Mouse (Mus musculus) forebrain, embryonic 15.5 days (tissue): ENCODE results near the gene Cd274. TPM values are rescaled to one million over a fixed set of nuclear protein-coding genes. Genes with fewer than 3 reads are reported as not detected.

Experiments
- ATAC-seq: fragments of 200-750 bp; cut with Nextera tagmentation; replicated peaks from 2 replicates; pipeline ENCODE4 v1.8.0; 2017; ENCODE audit warnings: mild to moderate bottlenecking, moderate TSS enrichment, moderate library complexity
- H3K27ac ChIP-seq: fragments of 300-500 bp; sonication (generic); replicated peaks from 2 replicates; pipeline ENCODE4 v1.5.1; 2015; ENCODE audit warnings: mild to moderate bottlenecking, inconsistent platforms
- H3K27me3 ChIP-seq: fragments of 300-500 bp; sonication (generic); 2 replicates; pipeline ENCODE4 v1.6.1; 2015; ENCODE audit warnings: inconsistent platforms
- H3K36me3 ChIP-seq: fragments of 300-500 bp; sonication (generic); 2 replicates; pipeline ENCODE4 v1.6.1; 2015; ENCODE audit warnings: mild to moderate bottlenecking, inconsistent platforms
- H3K4me1 ChIP-seq: fragments of 300-500 bp; sonication (generic); 2 replicates; pipeline ENCODE4 v1.6.1; 2015; ENCODE audit warnings: inconsistent platforms
- H3K4me2 ChIP-seq: fragments of 300-500 bp; sonication (generic); replicated peaks from 2 replicates; pipeline ENCODE4 v1.6.1; 2015; ENCODE audit warnings: mild to moderate bottlenecking, inconsistent platforms
- H3K4me3 ChIP-seq: fragments of 300-500 bp; sonication (generic); 2 replicates; pipeline ENCODE4 v1.5.1; 2015; ENCODE audit warnings: mild to moderate bottlenecking, inconsistent platforms
- H3K9ac ChIP-seq: fragments of 300-500 bp; sonication (generic); replicated peaks from 2 replicates; pipeline ENCODE4 v1.6.1; 2015; ENCODE audit warnings: mild to moderate bottlenecking, inconsistent platforms
- H3K9me3 ChIP-seq: fragments of 300-500 bp; sonication (generic); 2 replicates; pipeline ENCODE4 v1.6.1; 2016; ENCODE audit warnings: inconsistent platforms
- WGBS: fragments of 180-500 bp; shearing (Covaris S2); methylation state at CpG from one replicate; pipeline ENCODE4 v1.1.7; 2015; ENCODE audit warnings: mixed read lengths; 5-methylcytosine and 5-hydroxymethylcytosine counted together
- polyA plus RNA-seq: library from polyadenylated mRNA; unstranded; fragments of >200 nt; fragmentation: Nextera tagmentation; extraction: Ambion mirVana; gene quantifications from 2 replicates; pipeline ENCODE4 v1.2.1, GENCODE M21; 2015

The Cd274 gene
- polyA plus RNA-seq = 0.66 and 0.78 TPM in 2 replicates

- 4% methylated on average over 26 of the region's 26 CpGs for WGBS
- Histone ChIP-seq H3K36me3 (no peaks in the 10 kb centered on the region), H3K4me3 (peak within 1 kb of the TSS; percentile 46), H3K27ac (no peak within 1 kb of the TSS), H3K9me3 (no peaks in the 10 kb centered on the region), H3K9ac (peak within 1 kb of the TSS; percentile 44), H3K4me1 (peaks cover 19% of the 10 kb centered on the region), H3K27me3 (no peaks in the 10 kb centered on the region), H3K4me2 (peak within 1 kb of the TSS; percentile 79)
- ATAC-seq = 0 out of 2 replicates have a peak, but pooled peaks have one; percentile 30
These were observed at the start of gene Cd274, which contains the start of gene Plgrkt for GRCm38 (mm10) chr19:29366969-29367622. TSS of gene Cd274 (plus strand) at chr19:29367455. TSS of gene Plgrkt (minus strand) at chr19:29367390.

DNA sequence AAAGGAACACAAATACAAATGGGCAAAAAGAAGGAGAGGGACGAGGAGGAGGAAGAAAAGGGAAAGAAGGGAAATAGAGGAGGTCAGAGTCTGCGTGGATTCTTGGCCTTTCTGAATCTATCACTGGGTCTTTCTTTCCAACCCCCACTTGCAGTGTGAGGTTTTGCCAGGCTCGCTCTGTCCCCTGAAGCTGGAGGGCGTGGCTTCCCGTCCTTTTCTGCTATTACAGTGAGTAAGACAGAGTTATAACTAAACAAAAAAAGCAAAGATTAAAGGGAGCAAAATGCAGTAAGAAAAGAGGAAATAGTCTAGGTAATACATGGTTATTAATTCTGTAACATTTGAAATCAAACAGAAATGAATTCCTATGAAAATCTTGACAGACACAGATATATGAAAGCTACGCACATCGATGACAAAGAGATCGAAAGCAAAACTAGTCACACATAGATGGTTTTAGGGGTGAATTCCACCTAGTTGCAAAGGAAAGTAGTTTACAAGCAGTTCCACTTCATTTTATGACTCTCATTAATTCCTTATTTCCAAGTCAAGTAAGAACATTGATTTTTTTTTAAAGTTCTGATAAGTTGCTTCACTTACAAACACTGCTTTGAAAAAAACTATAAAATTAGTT, 43.7 kb upstream of the Cd274 start:
- no peaks in the 10 kb centered on the region for H3K27me3 ChIP-seq
- WGBS = 77% methylated on average over 8 of the region's 8 CpGs
- H3K4me2 ChIP-seq = no peak overlapping the region
- 0 out of 2 replicates have a peak, but pooled peaks cover 4% of the 10 kb centered on the region for H3K4me1 ChIP-seq
- no peak overlapping the region for H3K9ac ChIP-seq
- H3K27ac ChIP-seq = no peak overlapping the region
- no peak for ATAC-seq
- H3K36me3 ChIP-seq = no peaks in the 10 kb centered on the region
- no peak overlapping the region for H3K4me3 ChIP-seq
- H3K9me3 ChIP-seq = no peaks in the 10 kb centered on the region

DNA sequence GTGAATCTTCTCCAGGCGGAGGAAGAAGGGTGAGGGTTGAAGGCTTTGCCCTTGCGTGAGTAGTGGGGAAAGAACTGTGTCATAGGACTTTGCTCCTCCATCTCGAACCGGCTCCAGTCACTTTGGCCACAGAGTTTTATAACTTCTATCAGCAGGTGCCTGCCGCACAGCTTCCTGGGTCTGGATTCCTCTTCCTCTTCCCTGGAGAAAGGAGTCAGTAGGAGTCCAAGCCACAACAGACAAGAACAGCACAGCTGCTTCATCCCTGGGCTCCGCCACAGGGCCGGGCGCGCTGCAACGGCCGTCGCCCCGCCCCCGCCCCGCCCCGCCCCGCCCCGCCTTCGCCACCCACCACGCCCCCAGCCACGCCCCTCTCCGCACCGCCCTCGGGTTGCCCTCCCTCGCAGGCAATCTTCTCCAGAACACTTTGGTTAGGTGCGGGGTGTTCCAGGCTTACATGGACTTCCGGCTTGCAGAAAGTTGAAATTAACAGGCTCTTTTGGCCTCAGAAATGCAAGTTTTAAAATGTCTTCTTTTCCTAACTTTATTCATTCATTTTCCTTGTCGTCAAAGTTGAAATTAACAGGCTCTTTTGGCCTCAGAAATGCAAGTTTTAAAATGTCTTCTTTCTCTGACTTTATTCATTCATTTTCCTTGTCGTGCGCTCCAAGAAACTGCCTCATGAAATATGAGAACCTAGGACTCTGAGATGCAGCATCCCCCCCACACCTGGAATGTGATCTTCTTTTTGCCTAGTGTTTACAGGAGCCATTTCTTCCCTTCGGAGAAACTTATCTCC, 42.0 kb upstream of the Cd274 start, which contains the start of gene Insl6:
Insl6 (minus strand) TSS at position 304 of the 799 bp plus-strand sequence.
- Histone ChIP-seq H3K4me3 (peak within 1 kb of the TSS; percentile 25), H3K9me3 (no peaks in the 10 kb centered on the region), H3K9ac (no peak within 1 kb of the TSS), H3K4me1 (0 out of 2 replicates have a peak, but pooled peaks cover 4% of the 10 kb centered on the region), H3K27ac (no peak within 1 kb of the TSS), H3K36me3 (no peaks in the 10 kb centered on the region), H3K27me3 (no peaks in the 10 kb centered on the region), H3K4me2 (peak within 1 kb of the TSS; percentile 47)
- ATAC-seq = peak; percentile 81
- WGBS = 6% methylated on average over 31 of the region's 31 CpGs

- Histone ChIP-seq H3K4me1 (0 out of 2 replicates have a peak, but pooled peaks cover 4% of the 10 kb centered on the region), H3K36me3 (no peaks in the 10 kb centered on the region), H3K9me3 (no peaks in the 10 kb centered on the region), H3K4me2 (no peak overlapping the region), H3K4me3 (no peak overlapping the region), H3K27ac (no peak overlapping the region), H3K27me3 (no peaks in the 10 kb centered on the region), H3K9ac (no peak overlapping the region)
- no peak for ATAC-seq
- 69% methylated on average over 9 of the region's 9 CpGs for WGBS
These were observed 41.4 kb upstream of the Cd274 start for GRCm38 (mm10) chr19:29325852-29326180.

DNA sequence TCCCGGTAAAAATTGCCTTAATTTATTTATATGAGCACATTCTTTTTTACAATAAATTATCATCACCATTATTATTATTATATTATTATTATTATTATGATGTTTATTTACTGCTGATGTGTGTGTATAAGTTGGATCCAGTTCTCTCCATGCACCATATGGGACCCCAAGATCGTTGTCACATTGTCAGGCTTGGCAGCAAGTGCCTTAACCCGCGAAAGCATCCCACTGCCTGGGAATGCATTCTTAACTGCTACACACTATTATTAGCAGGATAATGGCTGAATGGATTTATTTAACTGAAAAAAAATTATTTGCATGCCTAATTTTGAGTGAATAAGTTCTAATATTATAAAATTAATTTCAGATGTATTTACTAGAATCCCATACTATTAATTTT, 40.9 kb upstream of the Cd274 start:
- no peak for ATAC-seq
- H3K36me3 ChIP-seq = no peaks in the 10 kb centered on the region
- H3K4me2 ChIP-seq = no peak overlapping the region
- H3K9me3 ChIP-seq = no peaks in the 10 kb centered on the region
- no peak overlapping the region for H3K9ac ChIP-seq
- 64% methylated on average over 4 of the region's 4 CpGs for WGBS
- no peak overlapping the region for H3K4me3 ChIP-seq
- 0 out of 2 replicates have a peak, but pooled peaks cover 4% of the 10 kb centered on the region for H3K4me1 ChIP-seq
- H3K27ac ChIP-seq = no peak overlapping the region
- H3K27me3 ChIP-seq = no peaks in the 10 kb centered on the region

- no peak overlapping the region for H3K27ac ChIP-seq
- H3K4me3 ChIP-seq = no peak overlapping the region
- no peak for ATAC-seq
- H3K27me3 ChIP-seq = no peaks in the 10 kb centered on the region; the same call in 1 of the 2 replicates
- H3K9ac ChIP-seq = no peak overlapping the region
- H3K36me3 ChIP-seq = no peaks in the 10 kb centered on the region
- 0 out of 2 replicates have a peak, but pooled peaks cover 4% of the 10 kb centered on the region for H3K4me1 ChIP-seq
- H3K9me3 ChIP-seq = no peaks in the 10 kb centered on the region
- WGBS = 64% methylated on average over 13 of the region's 13 CpGs
- H3K4me2 ChIP-seq = no peak overlapping the region
These were observed 40.3 kb upstream of the Cd274 start for GRCm38 (mm10) chr19:29326822-29327552.

DNA sequence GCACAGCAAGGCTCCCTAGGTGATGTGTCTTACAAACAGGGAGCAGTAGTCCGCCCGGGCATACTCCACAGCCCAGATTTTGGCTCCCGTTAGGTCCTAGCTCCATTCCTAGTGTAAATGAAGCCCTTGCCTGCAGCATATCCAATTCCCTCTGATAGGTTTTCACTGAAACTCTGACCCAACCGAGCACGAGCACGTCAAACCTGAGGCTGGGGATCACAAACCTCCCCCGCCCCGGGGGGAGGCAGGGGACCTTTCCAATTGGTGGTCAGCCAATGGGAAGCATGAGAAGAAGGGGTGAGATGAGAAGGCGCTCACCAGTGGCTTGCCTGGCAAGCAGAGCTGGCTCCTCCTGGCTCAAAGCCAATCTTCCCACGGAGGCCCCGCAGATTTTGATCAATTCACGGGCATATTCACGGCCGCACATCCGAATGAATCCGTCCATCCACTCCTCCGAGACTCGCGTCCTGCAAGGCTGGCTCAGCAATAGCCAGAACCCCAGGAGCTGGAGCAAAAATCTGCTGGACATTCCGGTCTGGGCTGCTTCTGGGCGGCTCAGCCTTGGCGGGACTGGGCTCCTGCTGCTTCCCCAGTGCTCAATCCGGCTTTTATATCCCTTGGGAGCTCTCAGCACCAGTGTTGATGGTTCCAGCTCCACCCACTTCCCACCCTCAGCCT, 33.0 kb upstream of the Cd274 start, which contains the start of gene Rln1:
Rln1 (minus strand) TSS at position 603 of the 678 bp plus-strand sequence.
- Histone ChIP-seq H3K27me3 (no peaks in the 10 kb centered on the region; the same call in 1 of the 2 replicates), H3K36me3 (no peaks in the 10 kb centered on the region), H3K27ac (no peak within 1 kb of the TSS), H3K9ac (peak within 1 kb of the TSS; percentile 55), H3K4me3 (peak within 1 kb of the TSS; percentile 47), H3K4me2 (peak within 1 kb of the TSS; percentile 67), H3K9me3 (no peaks in the 10 kb centered on the region), H3K4me1 (peaks cover 4% of the 10 kb centered on the region; the same call in 1 of the 2 replicates)
- WGBS = 2% methylated on average over 23 of the region's 23 CpGs
- peak; percentile 72 for ATAC-seq

- no peaks in the 10 kb centered on the region; the same call in 1 of the 2 replicates for H3K27me3 ChIP-seq
- H3K36me3 ChIP-seq = no peaks in the 10 kb centered on the region
- no peak overlapping the region for H3K27ac ChIP-seq
- no peak overlapping the region for H3K4me3 ChIP-seq
- peaks cover 4% of the 10 kb centered on the region; the same call in 1 of the 2 replicates for H3K4me1 ChIP-seq
- no peaks in the 10 kb centered on the region for H3K9me3 ChIP-seq
- no peak overlapping the region for H3K9ac ChIP-seq
- no peak overlapping the region for H3K4me2 ChIP-seq
- no peak for ATAC-seq
- 96% methylated on average over 2 of the region's 2 CpGs for WGBS
These were observed 30.6 kb upstream of the Cd274 start for GRCm38 (mm10) chr19:29336624-29337023.

GRCm38 (mm10) chr19:29341029-29341428, 26.2 kb upstream of the Cd274 start:
- H3K4me2 ChIP-seq = no peak overlapping the region
- ATAC-seq = no peak
- no peaks in the 10 kb centered on the region for H3K27me3 ChIP-seq
- H3K27ac ChIP-seq = no peak overlapping the region
- H3K9me3 ChIP-seq = no peaks in the 10 kb centered on the region
- H3K36me3 ChIP-seq = no peaks in the 10 kb centered on the region
- no peaks in the 10 kb centered on the region for H3K4me1 ChIP-seq
- 78% methylated on average over 4 of the region's 4 CpGs for WGBS
- no peak overlapping the region for H3K4me3 ChIP-seq
- H3K9ac ChIP-seq = no peak overlapping the region

GRCm38 (mm10) chr19:29342281-29342680, 25.0 kb upstream of the Cd274 start:
- Histone ChIP-seq H3K36me3 (no peaks in the 10 kb centered on the region), H3K4me1 (no peaks in the 10 kb centered on the region), H3K9ac (no peak overlapping the region), H3K4me3 (no peak overlapping the region), H3K27me3 (no peaks in the 10 kb centered on the region), H3K27ac (no peak overlapping the region), H3K4me2 (no peak overlapping the region), H3K9me3 (no peaks in the 10 kb centered on the region)
- no peak for ATAC-seq
- whole genome bisulfite sequencing = 87% methylated on average over 6 of the region's 6 CpGs

GRCm38 (mm10) chr19:29344868-29345267, 22.4 kb upstream of the Cd274 start:
- Histone ChIP-seq H3K4me1 (no peaks in the 10 kb centered on the region), H3K27ac (no peak overlapping the region), H3K36me3 (peaks cover 8% of the 10 kb centered on the region), H3K27me3 (no peaks in the 10 kb centered on the region), H3K9ac (no peak overlapping the region), H3K4me3 (no peak overlapping the region), H3K9me3 (no peaks in the 10 kb centered on the region), H3K4me2 (no peak overlapping the region)
- ATAC-seq = no peak
